Mouse (Mus musculus): ENCODE data around the gene Meiob. TPM values are rescaled to one million over a fixed set of nuclear protein-coding genes. Genes with fewer than 3 reads are reported as not detected.

Gene Meiob
- total RNA-seq (2023) = not detected

GRCm38 (mm10) chr17:24803952-24804951 is at the start of gene Meiob:
Gene Meiob (plus strand): TSS chr17:24804289.

DNA sequence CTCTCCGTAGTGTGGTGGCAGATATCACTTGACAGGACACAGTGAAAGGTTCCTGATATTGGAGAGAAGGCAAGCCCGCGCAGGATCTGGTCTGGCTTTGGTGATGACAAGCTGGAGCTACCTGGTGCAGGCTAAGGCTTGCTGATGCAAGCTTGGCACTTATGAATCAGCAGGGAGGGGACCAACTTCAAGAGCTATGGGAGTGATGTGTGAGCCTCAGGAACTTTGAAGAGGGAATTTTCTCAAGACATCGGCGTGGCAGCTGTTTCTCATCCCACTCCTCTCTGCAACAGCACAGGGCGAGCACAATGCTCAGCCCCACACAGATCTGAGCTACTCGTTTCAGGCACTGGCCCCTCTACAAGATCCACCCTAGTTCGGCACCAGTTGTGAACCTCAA is 35.8 kb downstream of the Meiob start, which contains the start of gene Hagh:
Gene Hagh (plus strand): TSS at position 302 of the 400 bp plus-strand sequence.

GRCm38 (mm10) chr17:24850065-24850772 is 46.1 kb downstream of the Meiob start, which contains the start of gene Fahd1:
Gene Fahd1 (minus strand): TSS chr17:24850364.

DNA sequence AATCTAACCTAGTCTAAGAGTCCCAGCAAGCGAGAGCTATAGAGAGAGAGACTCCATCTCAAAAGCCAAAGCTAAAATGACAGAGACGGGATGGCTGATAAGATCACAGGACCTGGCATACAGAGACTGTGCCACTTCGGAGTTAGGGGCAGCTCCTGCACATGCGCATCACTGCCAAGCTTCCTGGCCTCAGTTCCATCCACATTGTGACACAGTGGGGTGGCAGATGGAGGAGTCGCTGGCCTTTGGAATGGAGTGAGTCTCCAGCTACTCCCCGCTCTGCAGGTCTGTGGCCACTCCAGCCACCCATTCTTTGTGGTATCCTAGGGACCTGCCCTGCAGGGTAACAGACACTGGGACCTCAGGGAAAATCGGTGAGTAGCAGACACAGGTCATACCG is 61.7 kb downstream of the Meiob start, which contains the start of gene Igfals:
Gene Igfals (plus strand): TSS at position 222 of the 400 bp plus-strand sequence.

GRCm38 (mm10) chr17:24886134-24886931 is 82.2 kb downstream of the Meiob start, which contains the start of the genes Nubp2 and Spsb3:
Gene Nubp2 (minus strand): TSS chr17:24886349.
Gene Spsb3 (plus strand): TSS chr17:24886643.

Other genes with a start within 250 kb of the Meiob start
- 100 to 1,000 TPM in 1 of 2 experiments, 10 to 100 TPM in 1; 97.7 to 108 TPM for gene Tsc2, start 171.7 kb upstream of the Meiob start, total RNA-seq (2023)
- gene Nthl1, start 171.6 kb upstream of the Meiob start, total RNA-seq (2023) = 1 to 10 TPM; 4.1 to 7.8 TPM
- under 1 TPM in 1 of 2 experiments, not detected in 1; 0.30 TPM for gene Slc9a3r2, start 154.0 kb upstream of the Meiob start, total RNA-seq (2023)
- not detected for gene Npw, start 145.8 kb upstream of the Meiob start, total RNA-seq (2023)
- 10 to 100 TPM; 60.3 to 60.7 TPM for gene Zfp598, start 134.6 kb upstream of the Meiob start, total RNA-seq (2023)
- gene Syngr3, start 114.3 kb upstream of the Meiob start, total RNA-seq (2023) = under 1 TPM in 1 of 2 experiments, not detected in 1; 0.50 TPM
- gene Gfer, start 108.1 kb upstream of the Meiob start, total RNA-seq (2023) = 10 to 100 TPM; 15.8 to 17.5 TPM
- gene Noxo1, start 108.1 kb upstream of the Meiob start, total RNA-seq (2023) = 1 to 10 TPM; 5.5 to 7.4 TPM
- gene Tbl3, start 96.6 kb upstream of the Meiob start, total RNA-seq (2023) = 10 to 100 TPM; 30.5 to 32.5 TPM
- gene Rnf151, start 86.2 kb upstream of the Meiob start, total RNA-seq (2023) = not detected
- 1,000 to 10,000 TPM; 1,102 to 1,132 TPM for gene Rps2, start 86.2 kb upstream of the Meiob start, total RNA-seq (2023)
- gene Ndufb10, start 79.8 kb upstream of the Meiob start, total RNA-seq (2023) = 10 to 100 TPM; 67.1 to 79.0 TPM
- gene Rpl3l, start 76.5 kb upstream of the Meiob start, total RNA-seq (2023) = not detected
- 10 to 100 TPM; 31.6 to 34.3 TPM for gene Msrb1, start 67.6 kb upstream of the Meiob start, total RNA-seq (2023)
- not detected for gene Hs3st6, start 51.3 kb upstream of the Meiob start, total RNA-seq (2023)
- gene Hagh, start 35.9 kb downstream of the Meiob start, total RNA-seq (2023) = 10 to 100 TPM; 29.9 to 32.6 TPM
- gene Fahd1, start 46.1 kb downstream of the Meiob start, total RNA-seq (2023) = 1 to 10 TPM; 1.8 to 2.6 TPM
- 1 to 10 TPM in 1 of 2 experiments, under 1 TPM in 1; 0.80 to 1.3 TPM for gene Igfals, start 61.7 kb downstream of the Meiob start, total RNA-seq (2023)
- 10 to 100 TPM; 61.9 to 68.8 TPM for gene Nubp2, start 82.1 kb downstream of the Meiob start, total RNA-seq (2023)
- gene Spsb3, start 82.4 kb downstream of the Meiob start, total RNA-seq (2023) = 10 to 100 TPM; 36.0 to 40.1 TPM
- 10 to 100 TPM; 68.9 to 86.2 TPM for gene Eme2, start 90.8 kb downstream of the Meiob start, total RNA-seq (2023)
- gene Mrps34, start 90.8 kb downstream of the Meiob start, total RNA-seq (2023) = 10 to 100 TPM; 25.7 to 31.4 TPM
- gene Nme3, start 92.2 kb downstream of the Meiob start, total RNA-seq (2023) = 10 to 100 TPM; 31.9 to 34.5 TPM
- gene Mapk8ip3, start 132.7 kb downstream of the Meiob start, total RNA-seq (2023) = 100 to 1,000 TPM; 234 to 243 TPM
- gene Jpt2, start 156.4 kb downstream of the Meiob start, total RNA-seq (2023) = 10 to 100 TPM; 40.5 to 45.8 TPM
- 10 to 100 TPM; 36.0 to 42.6 TPM for gene Cramp1l, start 211.5 kb downstream of the Meiob start, total RNA-seq (2023)
- gene Ift140, start 211.8 kb downstream of the Meiob start, total RNA-seq (2023) = 10 to 100 TPM; 63.5 to 65.4 TPM

Measured in B cell, adult 67 days (primary cell).